Mouse (Mus musculus) midbrain, embryonic 14.5 days (tissue): ENCODE data around the gene Cblc. TPM values are rescaled to one million over a fixed set of nuclear protein-coding genes. Genes with fewer than 3 reads are reported as not detected.

Source experiments
- ATAC-seq: fragments of 200-750 bp; cut with Nextera tagmentation; 2 replicates; pipeline ENCODE4 v1.8.0; 2017; ENCODE audit warnings: moderate number of reproducible peaks, moderate library complexity; ENCODE audit not compliant: low FRiP score, low TSS enrichment
- DNase-seq: peaks from one replicate; pipeline ENCODE4 v3.0.0-alpha.2; 2015
- H3K27ac ChIP-seq: fragments of 300-500 bp; sonication (generic); replicated peaks from 2 replicates; pipeline ENCODE4 v1.5.1; 2014; ENCODE audit warnings: mild to moderate bottlenecking, low read depth, low read length, moderate library complexity
- H3K27me3 ChIP-seq: fragments of 300-500 bp; sonication (generic); 2 replicates; pipeline ENCODE4 v1.6.1; 2014; ENCODE audit warnings: low read length, control low read depth, mixed read lengths; ENCODE audit not compliant: control insufficient read depth, insufficient read depth
- H3K36me3 ChIP-seq: fragments of 300-500 bp; sonication (generic); 2 replicates; pipeline ENCODE4 v1.6.1; 2014; ENCODE audit warnings: low read length, control low read depth; ENCODE audit not compliant: control insufficient read depth, insufficient read depth
- H3K4me1 ChIP-seq: fragments of 300-500 bp; sonication (generic); 2 replicates; pipeline ENCODE4 v1.6.1; 2014; ENCODE audit warnings: mild to moderate bottlenecking, antibody characterized with exemption, low read length, control low read depth; ENCODE audit not compliant: control insufficient read depth, insufficient read depth
- H3K4me2 ChIP-seq: fragments of 300-500 bp; sonication (generic); 2 replicates; pipeline ENCODE4 v1.6.1; 2014; ENCODE audit warnings: mild to moderate bottlenecking, low read length, moderate library complexity
- H3K4me3 ChIP-seq: fragments of 300-500 bp; sonication (generic); replicated peaks from 2 replicates; pipeline ENCODE4 v1.5.1; 2014; ENCODE audit warnings: low read depth, low read length
- H3K9ac ChIP-seq: fragments of 300-500 bp; sonication (generic); replicated peaks from 2 replicates; pipeline ENCODE4 v1.6.1; 2014; ENCODE audit warnings: mild to moderate bottlenecking, low read length, moderate library complexity
- H3K9me3 ChIP-seq: fragments of 300-500 bp; sonication (generic); 2 replicates; pipeline ENCODE4 v1.6.1; 2016; ENCODE audit warnings: low read length, control low read depth, mixed read lengths; ENCODE audit not compliant: control insufficient read depth
- WGBS: fragments of 180-500 bp; shearing (Covaris S2); extraction: QIAGEN DNeasy Blood & Tissue Kit; methylation state at CpG from one replicate; pipeline ENCODE4 v1.1.7; 2014; 5-methylcytosine and 5-hydroxymethylcytosine counted together
- polyA plus RNA-seq: library from polyadenylated mRNA; unstranded; fragments of >200 nt; fragmentation: Nextera tagmentation; extraction: Ambion mirVana; gene quantifications from 2 replicates; pipeline ENCODE4 v1.2.1, GENCODE M21; 2014

Gene Cblc
- polyA plus RNA-seq, 1 experiment from 2014 or later = not detected

DNA sequence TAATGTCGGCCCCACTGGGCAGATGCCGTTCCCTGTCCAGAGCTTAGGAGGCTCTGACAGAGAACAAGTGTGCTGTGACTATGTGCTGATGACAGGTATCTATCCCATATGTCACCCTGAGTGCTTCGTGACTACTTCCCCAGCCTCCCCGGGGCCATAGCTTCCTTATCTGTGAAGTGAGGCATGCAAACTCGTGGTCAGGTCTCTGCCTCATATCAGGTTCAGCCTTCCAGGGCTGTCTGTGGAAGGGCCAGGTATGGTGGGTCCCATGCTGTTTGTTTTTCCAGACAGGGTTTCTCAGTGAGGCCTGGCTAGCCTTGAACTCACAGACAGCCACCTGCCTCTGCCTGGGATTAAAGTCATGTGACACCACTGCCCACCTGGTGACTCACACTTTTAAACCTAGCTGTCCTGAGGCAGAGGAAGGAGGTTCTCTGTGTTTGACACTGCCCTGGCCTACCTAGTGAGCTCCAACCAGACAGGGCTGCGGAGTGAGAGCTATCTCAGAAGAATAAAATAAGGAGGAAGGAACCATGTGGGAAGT, 17.0 kb upstream of the Cblc start:
- Histone ChIP-seq H3K4me2 (no peak overlapping the region), H3K9ac (no peak overlapping the region), H3K9me3 (no peaks in the 10 kb centered on the region), H3K4me3 (no peak overlapping the region), H3K27me3 (peaks cover 38% of the 10 kb centered on the region), H3K36me3 (no peaks in the 10 kb centered on the region), H3K4me1 (peaks cover 18% of the 10 kb centered on the region), H3K27ac (no peak overlapping the region)
- ATAC-seq (no peak), DNase-seq (no peak)
- WGBS = 88% methylated on average over 6 of the region's 6 CpGs

DNA sequence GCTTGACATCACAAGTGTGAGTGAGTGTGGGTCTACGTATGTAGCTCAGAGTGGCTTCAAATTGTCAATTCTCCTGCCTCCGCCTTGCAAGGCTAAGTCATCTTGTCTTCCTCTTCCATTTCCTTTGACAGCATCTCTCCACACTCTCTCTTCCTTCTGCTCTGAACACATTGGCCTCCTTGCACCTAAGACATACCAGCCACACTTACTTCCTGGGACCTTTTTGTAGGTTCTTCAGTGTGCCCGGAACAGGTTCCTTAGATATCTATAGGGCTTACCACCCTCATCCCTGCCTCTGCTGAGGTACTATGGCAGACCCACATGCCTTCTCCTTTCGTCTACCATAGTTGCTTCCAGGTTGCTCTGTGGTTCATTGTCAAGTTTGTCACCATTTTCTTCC, 16.6 kb upstream of the Cblc start:
- H3K9ac ChIP-seq = no peak overlapping the region
- 88% methylated on average over 4 of the region's 4 CpGs for WGBS
- H3K4me3 ChIP-seq = no peak overlapping the region
- peaks cover 18% of the 10 kb centered on the region for H3K4me1 ChIP-seq
- no peak overlapping the region for H3K27ac ChIP-seq
- no peak overlapping the region for H3K4me2 ChIP-seq
- H3K27me3 ChIP-seq = peaks cover 43% of the 10 kb centered on the region
- DNase-seq (no peak), ATAC-seq (no peak)
- no peaks in the 10 kb centered on the region for H3K36me3 ChIP-seq
- no peaks in the 10 kb centered on the region for H3K9me3 ChIP-seq

DNA sequence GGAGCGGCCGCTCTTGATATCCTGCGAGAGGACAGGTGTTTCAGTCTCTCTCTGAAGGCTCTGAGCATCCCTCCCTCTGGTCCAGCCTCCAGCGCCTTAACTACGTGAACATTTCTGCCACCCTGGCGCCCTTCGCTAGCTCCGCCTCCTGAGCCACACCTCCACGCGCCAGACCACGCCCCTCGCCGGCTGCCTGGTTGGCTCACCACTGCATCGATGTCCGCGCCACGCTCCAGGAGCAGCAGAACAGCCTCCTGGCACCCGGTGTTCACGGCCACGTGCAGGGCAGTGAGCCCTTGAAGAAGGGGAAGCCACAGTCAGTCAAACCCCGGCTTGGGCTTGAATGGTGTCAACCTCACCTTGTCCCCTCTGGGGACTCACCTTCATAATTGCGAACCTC, 14.5 kb upstream of the Cblc start:
- Histone ChIP-seq H3K9me3 (no peaks in the 10 kb centered on the region), H3K27me3 (peaks cover 43% of the 10 kb centered on the region), H3K4me1 (0 out of 2 replicates have a peak, but pooled peaks cover 7% of the 10 kb centered on the region), H3K9ac (0 out of 2 replicates have a peak overlapping the region, but pooled peaks have one; percentile 9), H3K4me3 (peak overlapping the region; percentile 18), H3K4me2 (peak overlapping the region; percentile 46), H3K27ac (no peak overlapping the region), H3K36me3 (no peaks in the 10 kb centered on the region)
- no peak for ATAC-seq
- peak; percentile 55 for DNase-seq
- WGBS = 4% methylated on average over 22 of the region's 22 CpGs

DNA sequence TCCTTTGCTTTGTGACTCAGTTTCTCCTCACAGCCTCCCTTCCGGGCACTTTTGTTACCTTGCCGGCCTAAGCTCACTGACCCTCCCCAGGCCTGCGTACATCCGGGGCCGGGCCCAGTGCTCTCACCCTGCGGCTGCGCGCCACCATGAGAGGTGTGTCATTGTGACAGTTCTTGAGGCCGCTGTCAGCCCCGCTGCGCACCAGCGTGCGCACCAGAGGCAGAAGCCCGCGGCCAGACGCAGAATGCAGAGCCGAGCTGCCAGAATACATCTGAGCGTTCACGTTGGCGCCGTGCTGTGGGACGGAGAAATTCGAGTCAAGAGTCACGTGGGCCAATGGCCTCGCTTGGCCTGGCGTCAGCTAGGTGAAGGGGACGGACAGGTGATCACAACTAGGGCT, 12.8 kb upstream of the Cblc start:
- Histone ChIP-seq H3K4me1 (0 out of 2 replicates have a peak, but pooled peaks cover 6% of the 10 kb centered on the region), H3K9me3 (no peaks in the 10 kb centered on the region), H3K9ac (peak overlapping the region; percentile 42; the same call in 1 of the 2 replicates), H3K4me2 (peak overlapping the region; percentile 47), H3K27ac (no peak overlapping the region), H3K27me3 (peaks cover 43% of the 10 kb centered on the region), H3K4me3 (peak overlapping the region; percentile 25), H3K36me3 (no peaks in the 10 kb centered on the region)
- peak; percentile 65 for DNase-seq
- 3% methylated on average over 27 of the region's 27 CpGs for WGBS
- peak; percentile 68; the same call in 1 of the 2 replicates for ATAC-seq

DNA sequence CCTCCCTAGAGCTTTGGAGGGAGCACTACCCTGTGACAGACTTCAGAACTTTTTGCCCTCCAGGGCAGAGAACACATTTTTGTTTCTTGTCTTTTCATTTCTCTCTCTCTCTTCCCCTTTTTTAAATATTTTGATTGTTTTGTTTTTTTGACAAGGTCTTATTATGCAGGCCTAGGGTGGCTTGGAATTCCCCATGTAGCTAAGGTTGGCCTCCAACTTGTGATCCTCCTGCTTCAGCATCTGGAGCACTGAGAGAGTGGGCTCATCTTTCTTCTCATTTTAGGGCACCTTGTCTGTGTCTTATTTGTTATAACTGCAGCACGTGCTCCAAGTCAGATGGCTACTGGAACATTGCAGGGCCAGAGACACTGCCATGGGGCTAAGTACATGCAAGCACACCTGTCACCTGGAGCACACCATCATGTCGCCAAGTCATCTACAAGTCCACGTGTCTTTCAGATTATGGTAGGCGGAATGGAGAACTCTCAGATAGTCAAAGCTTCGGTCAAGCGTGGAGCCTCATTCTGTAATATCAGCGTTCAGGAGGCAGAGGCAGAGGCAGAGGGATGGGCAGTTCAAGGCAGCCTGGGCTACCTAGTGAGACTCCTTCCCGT, 9.9 kb upstream of the Cblc start:
- H3K27me3 ChIP-seq = peaks cover 31% of the 10 kb centered on the region
- no peaks in the 10 kb centered on the region for H3K9me3 ChIP-seq
- H3K4me3 ChIP-seq = no peak overlapping the region
- H3K36me3 ChIP-seq = no peaks in the 10 kb centered on the region
- no peak overlapping the region for H3K27ac ChIP-seq
- H3K9ac ChIP-seq = no peak overlapping the region
- 0 out of 2 replicates have a peak, but pooled peaks cover 6% of the 10 kb centered on the region for H3K4me1 ChIP-seq
- no peak for DNase-seq
- WGBS = 86% methylated on average over 8 of the region's 8 CpGs
- no peak overlapping the region for H3K4me2 ChIP-seq
- ATAC-seq = no peak

DNA sequence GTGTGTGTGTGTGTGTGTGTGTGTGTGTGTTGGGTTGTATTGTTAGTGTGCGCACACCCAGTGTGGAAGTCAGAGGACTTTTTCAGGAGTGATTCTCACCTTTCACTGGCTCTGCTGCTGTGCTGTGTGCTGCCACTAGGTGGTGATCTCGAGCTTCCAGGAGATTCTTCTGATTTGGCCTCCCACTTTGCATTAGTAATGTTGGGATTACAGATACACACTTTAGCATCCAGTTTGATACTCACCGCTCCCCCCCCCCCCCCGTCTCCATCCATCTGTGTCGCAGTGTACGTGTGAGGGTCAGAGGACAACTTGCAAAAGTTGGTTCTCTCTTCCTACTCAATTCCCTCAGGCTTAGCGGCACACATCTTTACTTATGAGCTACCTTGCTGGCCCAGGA, 6.4 kb upstream of the Cblc start:
- ATAC-seq (no peak), DNase-seq (peak; percentile 86)
- H3K27me3 ChIP-seq = no peaks in the 10 kb centered on the region
- 18% methylated on average over 7 of the region's 7 CpGs for WGBS
- no peak overlapping the region for H3K27ac ChIP-seq
- no peaks in the 10 kb centered on the region for H3K9me3 ChIP-seq
- no peak overlapping the region for H3K4me3 ChIP-seq
- no peak overlapping the region for H3K4me2 ChIP-seq
- no peak overlapping the region for H3K9ac ChIP-seq
- H3K4me1 ChIP-seq = no peaks in the 10 kb centered on the region
- no peaks in the 10 kb centered on the region for H3K36me3 ChIP-seq

DNA sequence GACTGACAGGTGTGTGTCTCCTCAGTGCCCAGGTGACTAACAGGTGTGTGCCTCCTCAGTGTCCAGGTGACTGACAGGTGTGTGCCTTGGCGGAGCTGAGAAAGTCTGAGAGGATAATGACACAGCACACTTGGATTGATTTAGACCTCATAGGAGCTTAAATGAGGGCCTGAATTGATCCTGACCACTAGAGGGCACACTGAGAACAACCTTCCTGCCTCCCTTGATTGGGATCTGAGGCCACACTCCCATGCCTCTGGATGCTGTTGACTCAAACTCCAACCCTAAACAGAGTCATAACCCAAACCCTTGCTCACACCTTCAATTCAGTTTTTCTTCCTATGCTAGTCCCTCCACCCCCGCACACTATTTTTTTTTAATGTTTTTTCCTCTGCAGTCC, 4.2 kb upstream of the Cblc start:
- ATAC-seq (no peak), DNase-seq (peak; percentile 71)
- Histone ChIP-seq H3K9me3 (no peaks in the 10 kb centered on the region), H3K9ac (no peak overlapping the region), H3K27me3 (peaks cover 15% of the 10 kb centered on the region), H3K27ac (no peak overlapping the region), H3K4me3 (no peak overlapping the region), H3K4me2 (no peak overlapping the region), H3K4me1 (no peaks in the 10 kb centered on the region), H3K36me3 (no peaks in the 10 kb centered on the region)
- 35% methylated on average over 2 of the region's 2 CpGs for WGBS

DNA sequence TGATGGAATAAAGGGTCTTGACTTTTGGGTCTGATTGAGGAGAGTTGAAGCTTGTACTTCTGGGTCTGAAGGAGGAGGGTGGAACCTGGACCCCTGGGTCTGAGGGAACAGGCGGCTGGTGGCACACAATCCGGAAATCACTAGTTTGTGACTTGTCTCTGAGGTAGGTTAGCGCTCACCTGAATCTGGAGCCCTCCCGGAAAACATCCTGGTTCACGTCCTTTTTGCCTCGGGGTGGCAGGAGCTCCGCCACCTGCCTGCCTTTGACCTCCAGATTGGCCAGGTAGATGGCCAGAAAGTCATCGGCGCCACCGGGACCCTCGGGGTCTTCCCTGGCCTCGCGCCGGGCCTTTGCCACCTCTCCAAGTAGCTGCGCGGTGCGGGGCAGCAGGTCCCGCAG, 355 bp downstream of the Cblc start:
- H3K9me3 ChIP-seq = no peaks in the 10 kb centered on the region
- H3K27me3 ChIP-seq = peaks cover 16% of the 10 kb centered on the region
- 15% methylated on average over 18 of the region's 18 CpGs for WGBS
- DNase-seq = no peak
- H3K36me3 ChIP-seq = no peaks in the 10 kb centered on the region
- ATAC-seq = no peak
- no peak overlapping the region for H3K4me3 ChIP-seq
- no peak overlapping the region for H3K9ac ChIP-seq
- H3K4me1 ChIP-seq = no peaks in the 10 kb centered on the region
- no peak overlapping the region for H3K4me2 ChIP-seq
- H3K27ac ChIP-seq = no peak overlapping the region

DNA sequence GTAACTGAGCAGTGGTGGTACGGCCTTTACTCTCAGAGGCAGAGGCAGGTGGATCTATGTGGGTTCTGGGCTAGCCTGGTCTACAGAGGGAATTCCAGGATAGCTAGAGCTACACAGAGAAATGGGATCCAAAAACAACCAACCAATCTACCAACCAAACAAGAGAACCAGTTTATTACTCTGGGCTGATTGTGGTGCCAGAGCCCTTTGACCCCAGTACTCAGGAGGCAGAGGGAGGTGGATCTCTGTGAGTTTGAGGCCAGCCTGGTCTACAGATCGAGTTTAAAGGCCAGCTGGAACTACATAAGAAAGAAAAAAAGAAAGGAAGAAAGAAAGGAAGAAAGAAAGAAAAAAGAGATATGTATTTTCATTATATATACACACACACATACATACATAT, 1.4 kb downstream of the Cblc start:
- DNase-seq (no peak), ATAC-seq (no peak)
- 60% methylated on average over 2 of the region's 2 CpGs for WGBS
- no peak overlapping the region for H3K4me2 ChIP-seq
- no peak overlapping the region for H3K9ac ChIP-seq
- no peak overlapping the region for H3K4me3 ChIP-seq
- no peaks in the 10 kb centered on the region for H3K4me1 ChIP-seq
- no peak overlapping the region for H3K27ac ChIP-seq
- no peaks in the 10 kb centered on the region for H3K9me3 ChIP-seq
- H3K36me3 ChIP-seq = no peaks in the 10 kb centered on the region
- peaks cover 16% of the 10 kb centered on the region for H3K27me3 ChIP-seq
